Mouse (Mus musculus) embryonic facial prominence, embryonic 15.5 days (tissue): ENCODE measurements around the gene Sapcd2. TPM values are rescaled to one million over a fixed set of nuclear protein-coding genes. Genes with fewer than 3 reads are reported as not detected.
"Not testable (repeated sequence)": the region's sequence is repeated elsewhere in the genome, so short reads cannot be mapped to it uniquely, and the experiment has no call there.

ENCODE experiments used
- ATAC-seq: fragments of 200-750 bp; cut with Nextera tagmentation; 2 replicates; pipeline ENCODE4 v1.8.0; 2017; ENCODE audit warnings: low read depth, moderate TSS enrichment; ENCODE audit not compliant: insufficient number of reproducible peaks, low FRiP score, low TSS enrichment
- H3K27ac ChIP-seq: fragments of 300-500 bp; sonication (generic); replicated peaks from 2 replicates; pipeline ENCODE4 v1.5.1; 2015; ENCODE audit warnings: mild to moderate bottlenecking, inconsistent platforms
- H3K27me3 ChIP-seq: fragments of 300-500 bp; sonication (generic); 2 replicates; pipeline ENCODE4 v1.6.1; 2015; ENCODE audit warnings: inconsistent platforms
- H3K36me3 ChIP-seq: fragments of 300-500 bp; sonication (generic); 2 replicates; pipeline ENCODE4 v1.6.1; 2015; ENCODE audit warnings: mild to moderate bottlenecking, inconsistent platforms
- H3K4me1 ChIP-seq: fragments of 300-500 bp; sonication (generic); 2 replicates; pipeline ENCODE4 v1.6.1; 2015; ENCODE audit warnings: inconsistent platforms
- H3K4me2 ChIP-seq: fragments of 300-500 bp; sonication (generic); replicated peaks from 2 replicates; pipeline ENCODE4 v1.6.1; 2015; ENCODE audit warnings: mild to moderate bottlenecking, inconsistent platforms
- H3K4me3 ChIP-seq: fragments of 300-500 bp; sonication (generic); replicated peaks from 2 replicates; pipeline ENCODE4 v1.5.1; 2015; ENCODE audit warnings: mild to moderate bottlenecking, inconsistent platforms
- H3K9ac ChIP-seq: fragments of 300-500 bp; sonication (generic); 2 replicates; pipeline ENCODE4 v1.6.1; 2015; ENCODE audit warnings: inconsistent platforms
- H3K9me3 ChIP-seq: fragments of 300-500 bp; sonication (generic); replicated peaks from 2 replicates; pipeline ENCODE4 v1.6.1; 2016; ENCODE audit warnings: inconsistent platforms
- WGBS: fragments of 180-500 bp; shearing (Covaris S2); methylation state at CpG from one replicate; pipeline ENCODE4 v1.1.7; 2015; 5-methylcytosine and 5-hydroxymethylcytosine counted together
- polyA plus RNA-seq: library from polyadenylated mRNA; unstranded; fragments of >200 nt; fragmentation: Nextera tagmentation; extraction: Ambion mirVana; gene quantifications from 2 replicates; pipeline ENCODE4 v1.2.1, GENCODE M21; 2015

Gene Sapcd2
- polyA plus RNA-seq, 1 experiment from 2014 or later = 32.8 TPM

DNA sequence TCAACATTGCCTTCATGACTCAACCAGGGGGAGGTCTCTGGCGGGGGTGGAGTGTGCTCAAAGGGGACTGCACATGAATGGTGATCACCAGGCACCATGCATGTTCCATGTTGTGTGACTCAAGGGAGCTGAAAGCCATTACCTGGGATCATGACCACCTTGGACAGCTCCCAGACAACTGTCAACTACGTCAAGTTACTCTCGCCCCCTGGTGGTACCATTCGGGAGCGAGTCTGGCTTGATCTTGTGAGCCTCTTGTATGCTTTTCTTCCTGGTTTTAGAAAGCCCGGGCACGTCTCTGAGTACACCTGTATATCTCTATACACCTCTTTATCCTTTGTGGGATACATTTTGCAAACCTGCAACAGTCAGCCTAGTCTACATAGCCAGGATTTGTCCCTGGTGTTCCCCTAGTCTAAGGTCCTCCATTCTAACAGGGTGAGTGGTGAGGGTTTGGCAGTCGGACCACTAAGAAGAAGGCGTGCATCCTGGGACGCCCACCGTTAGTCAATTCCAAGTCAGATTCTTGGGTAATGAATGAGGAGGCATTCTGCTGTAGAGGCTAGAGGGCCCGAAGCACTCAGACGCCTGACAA lies 30.4 kb downstream of the Sapcd2 start:
- no peak for ATAC-seq
- under 1% methylated on average over 13 of the region's 13 CpGs for WGBS
- H3K9me3 ChIP-seq = no peaks in the 10 kb centered on the region
- H3K4me2 ChIP-seq = peak overlapping the region; percentile 85
- peak overlapping the region; percentile 71 for H3K4me3 ChIP-seq
- H3K27me3 ChIP-seq = peaks cover 76% of the 10 kb centered on the region
- H3K27ac ChIP-seq = no peak overlapping the region
- H3K4me1 ChIP-seq = peaks cover 24% of the 10 kb centered on the region
- H3K9ac ChIP-seq = no peak overlapping the region; the same call in 1 of the 2 replicates
- H3K36me3 ChIP-seq = no peaks in the 10 kb centered on the region

DNA sequence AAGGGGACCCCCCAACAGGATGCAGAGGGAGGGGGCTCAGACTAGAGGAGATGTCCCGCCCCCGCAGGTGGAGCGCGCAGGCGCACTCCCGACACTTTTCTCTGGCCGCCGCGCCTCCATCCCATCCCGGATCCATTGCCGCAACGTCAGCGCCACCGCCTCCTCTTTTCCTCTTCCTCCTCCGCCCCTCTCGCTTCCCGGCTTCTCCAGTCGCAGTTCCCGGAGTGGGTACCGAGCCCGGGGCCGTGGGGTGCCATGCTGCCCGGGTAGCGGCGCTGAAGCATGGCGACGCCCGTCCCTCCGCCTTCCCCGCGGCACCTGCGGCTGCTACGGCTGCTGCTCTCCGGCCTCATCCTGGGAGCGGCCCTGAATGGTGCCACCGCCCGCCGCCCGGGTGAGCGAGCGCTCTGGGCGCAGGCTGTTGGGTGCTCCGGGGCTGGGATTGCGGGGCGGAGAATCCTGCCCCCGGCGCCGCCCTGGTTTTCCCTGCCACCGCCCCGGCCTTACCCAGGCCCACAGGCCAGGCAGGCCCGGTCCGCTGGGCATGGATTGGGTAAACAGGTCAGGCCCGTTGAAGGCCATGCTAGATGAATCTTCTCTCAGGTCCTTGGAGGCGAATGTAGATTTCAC lies 31.0 kb downstream of the Sapcd2 start:
- peaks cover 70% of the 10 kb centered on the region for H3K27me3 ChIP-seq
- peak; percentile 73 for ATAC-seq
- peaks cover 5% of the 10 kb centered on the region; the same call in 1 of the 2 replicates for H3K36me3 ChIP-seq
- peaks cover 24% of the 10 kb centered on the region for H3K4me1 ChIP-seq
- no peak overlapping the region for H3K27ac ChIP-seq
- H3K4me2 ChIP-seq = peak overlapping the region; percentile 85
- H3K9me3 ChIP-seq = no peaks in the 10 kb centered on the region
- WGBS = under 1% methylated on average over 54 of the region's 54 CpGs
- H3K9ac ChIP-seq = peak overlapping the region; percentile 48
- H3K4me3 ChIP-seq = peak overlapping the region; percentile 71

DNA sequence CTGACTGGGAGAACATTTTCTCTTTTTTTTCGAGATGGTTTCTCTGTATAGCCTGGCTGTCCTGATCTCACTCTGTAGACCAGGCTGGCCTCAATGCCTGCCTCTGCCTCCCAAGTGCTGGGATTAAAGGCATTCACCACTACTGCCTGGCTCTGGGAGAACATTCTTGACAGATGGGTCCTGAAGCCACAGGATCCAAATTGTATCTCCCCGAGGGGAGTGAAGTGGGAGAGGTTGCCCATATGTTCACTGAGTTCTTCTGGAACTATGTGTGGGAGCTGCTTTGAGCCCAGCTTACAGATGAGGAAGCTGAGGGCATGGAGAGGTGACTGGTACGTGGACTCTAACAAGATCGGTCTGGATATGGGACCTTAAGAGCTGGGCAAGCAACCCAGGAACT lies 31.9 kb downstream of the Sapcd2 start:
- Histone ChIP-seq H3K9ac (no peak overlapping the region), H3K4me1 (peaks cover 24% of the 10 kb centered on the region), H3K27me3 (peaks cover 61% of the 10 kb centered on the region), H3K4me3 (peak overlapping the region; percentile 71), H3K27ac (no peak overlapping the region), H3K36me3 (peaks cover 6% of the 10 kb centered on the region; the same call in 1 of the 2 replicates), H3K4me2 (peak overlapping the region; percentile 85), H3K9me3 (no peaks in the 10 kb centered on the region)
- WGBS = 82% methylated on average over 4 of the region's 4 CpGs
- no peak for ATAC-seq

DNA sequence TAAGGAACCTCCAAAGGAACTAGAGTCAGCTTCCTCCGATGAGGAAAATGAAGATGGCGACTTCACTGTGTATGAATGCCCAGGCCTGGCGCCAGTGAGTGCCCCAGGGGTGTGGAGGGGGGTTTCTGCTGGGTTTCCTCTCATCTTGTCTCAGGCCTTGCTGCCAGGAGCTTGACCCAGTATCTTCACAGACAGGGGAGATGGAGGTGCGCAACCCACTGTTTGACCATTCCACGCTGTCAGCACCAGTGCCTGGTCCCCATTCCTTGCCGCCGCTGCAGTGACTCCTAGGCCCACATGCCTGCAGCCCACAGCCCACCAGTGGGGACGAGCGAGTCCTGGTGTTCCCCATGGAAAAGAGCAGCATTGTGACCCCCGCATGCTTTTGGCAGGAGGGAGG lies 36.8 kb downstream of the Sapcd2 start:
- Histone ChIP-seq H3K36me3 (peaks cover 6% of the 10 kb centered on the region; the same call in 1 of the 2 replicates), H3K4me2 (no peak overlapping the region), H3K4me1 (0 out of 2 replicates have a peak, but pooled peaks cover 2% of the 10 kb centered on the region), H3K9ac (no peak overlapping the region), H3K4me3 (no peak overlapping the region), H3K27me3 (peaks cover 14% of the 10 kb centered on the region), H3K9me3 (no peaks in the 10 kb centered on the region), H3K27ac (no peak overlapping the region)
- 86% methylated on average over 10 of the region's 10 CpGs for WGBS
- no peak for ATAC-seq

DNA sequence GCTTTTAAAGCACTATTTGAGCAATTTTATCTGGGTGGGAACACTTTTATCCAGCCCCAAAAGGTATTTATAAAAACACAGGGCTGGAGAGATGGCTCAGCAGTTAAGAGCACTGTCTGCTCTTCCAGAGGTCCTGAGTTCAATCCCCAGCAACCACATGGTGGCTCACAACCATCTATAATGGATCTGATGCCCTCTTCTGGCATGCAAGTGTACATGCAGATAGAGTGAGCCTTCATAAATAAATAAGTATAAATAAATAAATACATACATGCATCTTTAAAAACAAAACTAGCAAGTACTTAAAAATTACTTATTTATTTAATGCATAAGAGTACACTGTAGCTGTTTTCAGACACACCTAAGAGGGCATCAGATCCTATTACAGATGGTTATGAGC lies 41.3 kb downstream of the Sapcd2 start:
- H3K9me3 ChIP-seq, ATAC-seq, H3K9ac ChIP-seq, H3K27ac ChIP-seq, H3K27me3 ChIP-seq, H3K36me3 ChIP-seq, H3K4me2 ChIP-seq, H3K4me1 ChIP-seq, H3K4me3 ChIP-seq: not testable (repeated sequence)

DNA sequence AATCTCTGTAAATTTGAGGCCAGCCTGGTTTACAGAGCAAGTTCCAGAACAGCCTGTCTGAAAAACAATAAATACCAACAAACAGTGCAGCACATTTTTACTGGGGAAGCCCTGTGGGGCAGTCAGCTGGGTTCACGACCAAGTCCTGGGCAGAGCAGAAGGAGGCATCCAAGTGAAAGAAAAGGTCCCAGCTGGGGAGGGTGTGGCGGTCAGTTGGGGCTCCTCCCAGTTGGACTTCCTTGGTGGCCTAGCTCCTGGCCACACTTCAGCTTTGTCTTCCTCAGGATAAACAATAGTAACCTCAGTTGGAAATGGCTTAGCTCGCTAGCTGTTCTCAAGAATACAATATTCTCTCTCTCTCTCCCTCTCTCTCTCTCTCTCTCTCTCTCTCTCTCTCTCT lies 45.3 kb downstream of the Sapcd2 start:
- no peak overlapping the region for H3K9ac ChIP-seq
- no peak for ATAC-seq
- no peak overlapping the region for H3K4me2 ChIP-seq
- no peak overlapping the region for H3K27ac ChIP-seq
- H3K9me3 ChIP-seq = no peaks in the 10 kb centered on the region
- H3K36me3 ChIP-seq = no peaks in the 10 kb centered on the region
- no peaks in the 10 kb centered on the region for H3K27me3 ChIP-seq
- H3K4me1 ChIP-seq = 0 out of 2 replicates have a peak, but pooled peaks cover 4% of the 10 kb centered on the region
- 16% methylated on average over 3 of the region's 3 CpGs for WGBS
- no peak overlapping the region for H3K4me3 ChIP-seq

DNA sequence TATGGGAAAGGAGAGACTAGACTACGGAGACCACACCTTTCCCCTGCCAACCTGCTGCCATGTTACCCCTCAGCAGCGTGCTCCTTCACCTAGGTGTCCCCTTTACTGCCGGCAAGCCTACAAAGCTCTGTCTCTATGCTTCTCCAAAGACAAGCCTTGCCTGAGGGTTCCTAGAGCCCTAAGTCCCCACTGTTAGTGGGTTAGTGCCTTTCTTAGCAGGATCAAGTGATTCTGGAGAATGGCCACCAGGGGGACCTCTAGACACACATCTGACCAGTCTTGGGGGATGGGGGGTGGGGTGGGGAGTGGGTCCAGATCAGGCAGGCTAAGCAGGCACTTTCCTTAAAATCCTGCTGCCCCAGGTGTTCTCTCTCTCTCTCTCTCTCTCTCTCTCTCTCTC lies 49.8 kb downstream of the Sapcd2 start:
- no peak for ATAC-seq
- 19% methylated on average over 3 of the region's 3 CpGs for WGBS
- H3K4me1 ChIP-seq = 0 out of 2 replicates have a peak, but pooled peaks cover 8% of the 10 kb centered on the region
- H3K4me2 ChIP-seq = no peak overlapping the region
- H3K27ac ChIP-seq = no peak overlapping the region
- H3K36me3 ChIP-seq = no peaks in the 10 kb centered on the region
- no peaks in the 10 kb centered on the region for H3K9me3 ChIP-seq
- H3K4me3 ChIP-seq = no peak overlapping the region
- H3K27me3 ChIP-seq = peaks cover 29% of the 10 kb centered on the region
- H3K9ac ChIP-seq = no peak overlapping the region

DNA sequence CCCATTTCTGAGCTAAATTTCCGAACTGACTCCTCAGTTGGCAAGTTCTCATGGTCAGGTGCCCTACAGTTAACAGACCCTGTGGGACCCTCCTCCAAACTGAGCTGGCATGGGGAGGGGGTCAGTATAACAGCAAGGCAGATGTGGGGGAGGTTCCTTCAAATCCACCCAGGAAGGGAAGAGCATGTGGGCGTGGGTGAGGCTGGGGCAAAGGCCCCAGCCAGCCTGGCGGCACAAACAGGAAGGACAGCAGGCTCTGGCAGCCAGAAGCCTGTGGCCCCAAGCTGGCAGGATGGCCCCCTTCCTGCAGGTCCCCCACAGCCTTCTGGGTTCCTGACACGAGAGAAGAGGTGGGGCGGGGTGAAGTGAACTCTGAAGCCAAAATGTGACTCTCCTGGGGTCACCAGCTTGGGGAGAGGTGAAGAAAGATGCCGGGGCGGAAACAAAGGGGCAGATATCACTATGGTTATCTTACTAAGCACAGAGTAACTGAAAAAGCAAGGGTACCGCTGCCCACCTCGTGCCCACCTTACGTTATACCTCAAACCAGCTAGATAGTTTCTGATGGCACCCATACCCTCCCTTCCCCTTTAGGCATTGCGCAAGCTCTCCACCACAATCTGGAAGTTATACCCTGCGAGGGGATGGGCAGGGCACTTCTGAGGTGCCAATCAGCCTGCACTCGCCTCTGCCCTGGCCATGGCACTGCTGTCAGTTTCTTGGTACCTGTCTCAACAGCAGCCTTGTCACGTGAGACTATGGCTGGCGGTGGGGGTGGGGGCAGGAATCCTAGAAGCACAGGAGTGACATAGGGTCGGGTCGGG lies 50.7 kb downstream of the Sapcd2 start, which contains the start of gene Fut7:
Fut7 (plus strand) TSS at position 681 of the 824 bp plus-strand sequence.
- H3K4me1 ChIP-seq = 0 out of 2 replicates have a peak, but pooled peaks cover 8% of the 10 kb centered on the region
- no peaks in the 10 kb centered on the region for H3K36me3 ChIP-seq
- no peak for ATAC-seq
- H3K4me3 ChIP-seq = no peak within 1 kb of the TSS
- H3K27ac ChIP-seq = no peak within 1 kb of the TSS
- WGBS = 60% methylated on average over 17 of the region's 17 CpGs
- peaks cover 29% of the 10 kb centered on the region for H3K27me3 ChIP-seq
- H3K4me2 ChIP-seq = no peak within 1 kb of the TSS
- no peak within 1 kb of the TSS for H3K9ac ChIP-seq
- no peaks in the 10 kb centered on the region for H3K9me3 ChIP-seq

DNA sequence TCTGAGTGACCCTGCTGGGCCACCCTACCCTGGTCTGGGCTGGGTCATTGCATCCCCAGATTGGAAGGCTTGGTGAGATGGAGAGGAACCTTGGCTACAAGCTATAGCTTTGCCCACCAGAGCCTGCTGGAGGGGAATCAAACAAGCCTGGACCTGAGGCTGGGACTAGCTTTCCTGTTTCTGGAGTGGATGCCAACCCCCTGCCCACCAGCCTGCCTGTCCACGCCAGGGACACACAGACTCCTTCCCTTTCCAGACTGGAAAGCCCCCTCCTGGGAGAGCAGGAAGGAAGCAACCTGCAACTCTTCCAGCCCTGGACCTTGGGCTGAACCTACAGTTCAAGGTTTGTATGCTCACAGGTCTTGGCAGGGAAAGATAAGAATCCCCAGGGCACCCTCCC lies 51.5 kb downstream of the Sapcd2 start:
- Histone ChIP-seq H3K9me3 (no peaks in the 10 kb centered on the region), H3K27me3 (peaks cover 29% of the 10 kb centered on the region), H3K9ac (no peak overlapping the region), H3K27ac (no peak overlapping the region), H3K36me3 (no peaks in the 10 kb centered on the region), H3K4me2 (no peak overlapping the region), H3K4me3 (no peak overlapping the region), H3K4me1 (peaks cover 11% of the 10 kb centered on the region; the same call in 1 of the 2 replicates)
- no peak for ATAC-seq
- WGBS = 71% methylated on average over 1 of the region's 1 CpGs

DNA sequence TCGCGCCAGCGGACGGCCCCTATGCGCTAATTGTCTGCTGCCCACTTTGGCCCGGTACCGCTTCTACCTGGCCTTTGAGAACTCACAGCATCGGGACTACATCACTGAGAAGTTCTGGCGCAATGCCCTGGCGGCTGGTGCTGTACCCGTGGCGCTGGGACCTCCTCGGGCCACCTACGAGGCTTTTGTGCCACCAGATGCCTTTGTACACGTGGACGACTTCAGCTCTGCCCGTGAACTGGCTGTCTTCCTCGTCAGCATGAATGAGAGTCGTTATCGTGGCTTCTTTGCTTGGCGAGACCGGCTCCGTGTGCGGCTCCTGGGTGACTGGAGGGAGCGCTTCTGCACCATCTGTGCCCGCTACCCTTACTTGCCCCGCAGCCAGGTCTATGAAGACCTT lies 53.4 kb downstream of the Sapcd2 start:
- no peak overlapping the region for H3K4me2 ChIP-seq
- H3K27ac ChIP-seq = no peak overlapping the region
- H3K4me1 ChIP-seq = peaks cover 18% of the 10 kb centered on the region
- H3K9ac ChIP-seq = no peak overlapping the region
- WGBS = 50% methylated on average over 27 of the region's 27 CpGs
- H3K4me3 ChIP-seq = no peak overlapping the region
- H3K9me3 ChIP-seq = no peaks in the 10 kb centered on the region
- H3K36me3 ChIP-seq = no peaks in the 10 kb centered on the region
- ATAC-seq = no peak
- peaks cover 36% of the 10 kb centered on the region for H3K27me3 ChIP-seq

DNA sequence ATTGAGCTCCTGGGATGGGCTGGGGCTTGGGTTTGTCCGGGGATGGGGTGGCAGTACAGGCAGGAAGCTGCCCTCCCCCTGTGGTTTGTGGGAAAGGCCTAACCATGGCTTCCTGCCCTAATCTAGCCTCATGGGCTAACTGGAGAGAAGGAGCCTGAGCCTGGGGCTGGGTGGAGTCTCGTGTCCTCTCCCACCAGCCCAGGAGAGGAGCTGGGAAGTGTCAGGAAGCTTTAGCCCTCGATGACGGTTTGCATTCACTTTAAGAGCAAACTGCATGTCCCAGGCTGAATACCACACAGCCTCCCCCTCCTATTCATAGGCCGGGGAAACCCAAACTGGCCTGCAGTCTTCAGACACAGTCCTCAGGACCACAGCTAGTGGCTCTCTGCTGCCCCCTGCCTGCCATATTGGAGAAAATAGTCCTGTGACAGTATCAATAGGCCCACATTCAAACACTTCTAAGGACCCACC lies 54.6 kb downstream of the Sapcd2 start:
- Histone ChIP-seq H3K27me3 (peaks cover 36% of the 10 kb centered on the region), H3K4me2 (no peak overlapping the region), H3K27ac (no peak overlapping the region), H3K36me3 (no peaks in the 10 kb centered on the region), H3K9me3 (no peaks in the 10 kb centered on the region), H3K4me1 (peaks cover 16% of the 10 kb centered on the region), H3K9ac (no peak overlapping the region), H3K4me3 (no peak overlapping the region)
- ATAC-seq = no peak
- WGBS = 27% methylated on average over 5 of the region's 5 CpGs
